Mouse (Mus musculus) embryonic facial prominence, embryonic 10.5 days (tissue): ENCODE measurements around the gene Lrrk2. TPM values are rescaled to one million over a fixed set of nuclear protein-coding genes. Genes with fewer than 3 reads are reported as not detected.
"Not testable (repeated sequence)": the region's sequence is repeated elsewhere in the genome, so short reads cannot be mapped to it uniquely, and the experiment has no call there.

Experiments used
- DNase-seq: peaks from one replicate; pipeline ENCODE4 v3.0.0-alpha.2; 2017; ENCODE audit warnings: low spot score
- H3K27ac ChIP-seq: fragments of 300-500 bp; sonication (generic); replicated peaks from 2 replicates; pipeline ENCODE4 v1.5.1; 2016; ENCODE audit warnings: mild to moderate bottlenecking
- H3K27me3 ChIP-seq: fragments of 300-500 bp; sonication (generic); replicated peaks from 2 replicates; pipeline ENCODE4 v1.6.1; 2016; ENCODE audit warnings: low read depth, mild to moderate bottlenecking; ENCODE audit not compliant: poor library complexity, severe bottlenecking
- H3K36me3 ChIP-seq: fragments of 300-500 bp; sonication (generic); replicated peaks from 2 replicates; pipeline ENCODE4 v1.6.1; 2016; ENCODE audit warnings: mild to moderate bottlenecking, moderate library complexity
- H3K4me1 ChIP-seq: fragments of 300-500 bp; sonication (generic); 2 replicates; pipeline ENCODE4 v1.6.1; 2016
- H3K4me3 ChIP-seq: fragments of 300-500 bp; sonication (generic); 2 replicates; pipeline ENCODE4 v1.5.1; 2016; ENCODE audit warnings: mild to moderate bottlenecking, moderate library complexity
- H3K9me3 ChIP-seq: fragments of 300-500 bp; sonication (generic); 2 replicates; pipeline ENCODE4 v1.6.1; 2016; ENCODE audit warnings: mild to moderate bottlenecking
- WGBS: fragments of 180-500 bp; shearing (Covaris S2); methylation state at CpG from one replicate; pipeline ENCODE4 v1.1.7; 2016; 5-methylcytosine and 5-hydroxymethylcytosine counted together
- polyA plus RNA-seq: library from polyadenylated mRNA; unstranded; fragments of >200 nt; fragmentation: Nextera tagmentation; extraction: Ambion mirVana; gene quantifications from 2 replicates; pipeline ENCODE4 v1.2.1, GENCODE M21; 2016

The Lrrk2 gene
- polyA plus RNA-seq, 1 experiment from 2014 or later: 1.8 TPM

DNA sequence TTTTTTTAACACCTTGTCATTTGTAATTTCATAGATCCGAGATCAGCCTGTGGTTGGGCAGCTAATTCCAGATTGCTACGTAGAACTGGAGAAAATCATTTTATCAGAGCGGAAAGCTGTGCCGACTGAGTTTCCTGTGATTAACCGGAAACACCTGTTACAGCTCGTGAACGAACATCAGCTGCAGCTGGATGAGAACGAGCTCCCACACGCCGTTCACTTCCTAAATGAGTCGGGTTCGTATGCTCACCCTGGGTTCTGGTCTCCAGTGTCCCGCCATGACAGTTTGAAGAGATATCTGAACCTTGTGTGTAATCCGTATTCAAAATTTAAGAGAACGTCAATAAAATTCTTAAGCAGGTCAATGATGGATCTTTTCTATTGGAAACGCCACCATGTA, 82.8 kb downstream of the Lrrk2 start:
- DNase-seq: peak; percentile 26
- Histone ChIP-seq H3K4me1 (peaks cover 11% of the 10 kb centered on the region), H3K27me3 (no peaks in the 10 kb centered on the region), H3K36me3 (no peaks in the 10 kb centered on the region), H3K9me3 (no peaks in the 10 kb centered on the region), H3K4me3 (no peak overlapping the region), H3K27ac (no peak overlapping the region)
- WGBS: 59% methylated on average over 16 of the region's 16 CpGs

DNA sequence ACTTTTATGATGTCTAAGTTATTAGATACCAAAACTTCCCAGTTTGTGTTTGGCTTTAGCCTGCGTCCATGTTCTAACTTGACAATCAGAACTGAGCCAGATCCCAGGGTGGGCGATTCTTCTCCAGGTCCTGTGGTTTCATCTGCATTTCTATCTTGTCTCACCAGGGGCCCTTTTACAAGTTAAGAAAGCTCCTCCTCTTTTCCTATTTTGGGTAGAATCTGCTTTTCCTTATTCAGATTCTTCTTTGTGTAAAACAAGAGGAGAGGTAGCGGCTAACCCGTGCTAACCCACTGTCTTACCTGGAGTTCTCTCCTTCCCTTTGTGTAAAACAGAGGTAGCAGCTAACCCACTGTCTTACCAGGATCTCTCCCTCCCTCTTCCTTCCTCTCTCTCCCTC, 99.1 kb downstream of the Lrrk2 start:
- H3K4me3 ChIP-seq: no peak overlapping the region
- H3K4me1 ChIP-seq: peaks cover 4% of the 10 kb centered on the region; the same call in 1 of the 2 replicates
- H3K9me3 ChIP-seq: no peaks in the 10 kb centered on the region
- WGBS: 33% methylated on average over 4 of the region's 4 CpGs
- no peaks in the 10 kb centered on the region for H3K27me3 ChIP-seq
- H3K27ac ChIP-seq: no peak overlapping the region
- no peak for DNase-seq
- H3K36me3 ChIP-seq: no peaks in the 10 kb centered on the region

DNA sequence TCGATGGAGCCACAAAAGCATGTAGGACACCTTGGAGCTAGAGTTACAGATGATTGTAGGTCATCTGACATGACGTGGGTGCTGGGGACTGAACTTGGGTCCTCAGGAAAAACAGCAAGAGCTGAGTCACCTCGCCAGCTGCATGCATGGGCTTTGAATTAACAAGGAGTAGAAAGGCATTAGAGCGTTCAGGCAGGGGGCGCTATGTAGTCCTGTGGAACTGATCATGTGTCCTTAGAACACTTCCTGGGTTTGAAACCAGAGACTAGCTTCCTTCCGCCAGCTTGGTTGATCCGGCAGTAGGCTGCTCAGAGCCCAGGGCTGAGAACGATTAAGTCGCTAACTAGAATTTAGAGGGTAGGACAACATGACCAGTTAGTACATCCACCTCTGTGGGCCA, 106.2 kb downstream of the Lrrk2 start:
- Histone ChIP-seq H3K4me3 (no peak overlapping the region), H3K27me3 (no peaks in the 10 kb centered on the region), H3K36me3 (no peaks in the 10 kb centered on the region), H3K4me1 (no peaks in the 10 kb centered on the region), H3K27ac (no peak overlapping the region), H3K9me3 (no peaks in the 10 kb centered on the region)
- DNase-seq: no peak
- WGBS: 90% methylated on average over 9 of the region's 9 CpGs

DNA sequence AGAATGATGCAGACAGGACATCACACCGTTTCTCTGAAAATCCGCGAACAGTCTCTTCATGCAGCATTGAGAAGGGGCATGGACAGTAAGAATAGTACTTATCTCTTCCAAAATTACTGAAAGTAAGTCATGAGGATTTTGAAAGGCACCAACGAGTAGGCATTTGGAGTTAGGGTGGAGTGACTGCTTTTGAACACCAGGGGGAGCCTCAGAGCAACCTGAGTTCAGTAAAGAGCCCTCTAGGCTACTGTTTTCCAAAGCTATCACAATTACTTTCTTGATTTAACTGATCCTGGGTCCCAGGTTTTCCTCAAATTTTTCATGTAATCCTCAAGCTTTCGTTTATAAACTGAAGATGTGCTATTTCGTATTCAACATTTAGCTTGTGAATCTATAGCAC, 108.2 kb downstream of the Lrrk2 start:
- H3K9me3 ChIP-seq: no peaks in the 10 kb centered on the region
- WGBS: 33% methylated on average over 6 of the region's 6 CpGs
- H3K27me3 ChIP-seq: no peaks in the 10 kb centered on the region
- no peak overlapping the region for H3K4me3 ChIP-seq
- no peak overlapping the region for H3K27ac ChIP-seq
- no peaks in the 10 kb centered on the region for H3K36me3 ChIP-seq
- DNase-seq: peak; percentile 47
- no peaks in the 10 kb centered on the region for H3K4me1 ChIP-seq

DNA sequence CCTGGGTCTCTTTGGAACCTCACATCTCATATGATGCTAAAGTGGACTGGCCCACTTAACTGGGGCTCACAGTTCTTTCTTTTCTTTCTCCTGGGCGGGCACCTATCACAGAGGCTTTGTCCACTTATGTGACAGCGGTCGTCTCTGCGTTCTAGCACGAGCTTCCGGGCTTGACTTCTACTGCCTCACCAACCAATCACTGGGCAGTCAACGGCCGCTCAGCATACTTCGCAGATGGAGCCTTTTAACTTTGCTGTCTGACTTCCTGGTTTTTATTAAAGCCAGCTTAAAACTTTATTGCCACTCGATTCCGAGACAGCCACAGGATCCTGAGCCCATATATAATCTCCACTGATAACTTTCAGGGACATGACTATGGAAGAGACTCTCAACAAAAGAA, 115.4 kb downstream of the Lrrk2 start:
- no peaks in the 10 kb centered on the region for H3K4me1 ChIP-seq
- H3K27ac ChIP-seq: no peak overlapping the region
- H3K27me3 ChIP-seq: no peaks in the 10 kb centered on the region
- no peaks in the 10 kb centered on the region for H3K36me3 ChIP-seq
- no peak for DNase-seq
- H3K9me3 ChIP-seq: no peaks in the 10 kb centered on the region
- WGBS: 85% methylated on average over 11 of the region's 11 CpGs
- no peak overlapping the region for H3K4me3 ChIP-seq

DNA sequence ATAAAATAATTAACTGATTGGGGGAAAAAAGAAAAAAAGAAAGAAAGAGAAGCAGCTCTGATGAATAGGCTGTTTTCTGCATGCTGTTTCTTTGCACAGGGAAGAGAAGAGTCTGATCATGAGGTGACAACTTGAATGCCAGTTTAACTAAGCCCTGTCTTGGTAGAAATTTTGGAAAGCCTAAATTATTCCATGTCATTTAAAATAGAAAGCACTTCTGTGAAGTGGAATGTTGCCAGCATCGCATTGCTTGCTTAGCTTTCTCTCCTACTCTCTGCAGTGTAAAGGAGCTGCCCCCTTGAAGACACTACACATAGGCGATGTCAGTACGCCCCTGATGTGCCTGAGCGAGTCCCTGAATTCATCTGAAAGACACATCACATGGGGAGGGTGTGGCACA, 133.5 kb downstream of the Lrrk2 start:
- no peaks in the 10 kb centered on the region for H3K36me3 ChIP-seq
- H3K9me3 ChIP-seq: no peaks in the 10 kb centered on the region
- WGBS: 86% methylated on average over 4 of the region's 4 CpGs
- H3K4me3 ChIP-seq: no peak overlapping the region
- no peak for DNase-seq
- H3K27ac ChIP-seq: no peak overlapping the region
- no peaks in the 10 kb centered on the region for H3K4me1 ChIP-seq
- H3K27me3 ChIP-seq: no peaks in the 10 kb centered on the region

DNA sequence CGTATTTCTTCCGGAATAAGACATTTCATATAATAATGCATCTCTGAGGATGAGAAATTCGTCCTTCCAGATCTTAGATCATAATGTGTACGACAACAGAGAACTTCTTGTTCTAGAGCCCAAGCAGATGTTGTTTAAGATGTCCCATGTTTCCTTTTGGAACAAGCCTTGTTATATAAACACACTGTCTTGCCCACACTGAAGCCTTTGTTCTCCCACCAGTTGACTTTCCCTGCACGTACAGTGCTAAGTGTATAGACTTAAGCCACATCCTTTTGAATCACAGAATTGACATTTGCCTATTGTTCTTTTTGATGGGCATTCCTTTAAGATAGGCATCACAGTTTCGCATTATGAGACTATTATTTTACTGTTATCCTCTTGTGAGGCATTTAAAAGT, 162.3 kb downstream of the Lrrk2 start:
- WGBS: 71% methylated on average over 6 of the region's 6 CpGs
- Histone ChIP-seq H3K9me3 (no peaks in the 10 kb centered on the region), H3K36me3 (no peaks in the 10 kb centered on the region), H3K4me3 (no peak overlapping the region), H3K27me3 (no peaks in the 10 kb centered on the region), H3K27ac (no peak overlapping the region), H3K4me1 (no peaks in the 10 kb centered on the region)
- DNase-seq: no peak

DNA sequence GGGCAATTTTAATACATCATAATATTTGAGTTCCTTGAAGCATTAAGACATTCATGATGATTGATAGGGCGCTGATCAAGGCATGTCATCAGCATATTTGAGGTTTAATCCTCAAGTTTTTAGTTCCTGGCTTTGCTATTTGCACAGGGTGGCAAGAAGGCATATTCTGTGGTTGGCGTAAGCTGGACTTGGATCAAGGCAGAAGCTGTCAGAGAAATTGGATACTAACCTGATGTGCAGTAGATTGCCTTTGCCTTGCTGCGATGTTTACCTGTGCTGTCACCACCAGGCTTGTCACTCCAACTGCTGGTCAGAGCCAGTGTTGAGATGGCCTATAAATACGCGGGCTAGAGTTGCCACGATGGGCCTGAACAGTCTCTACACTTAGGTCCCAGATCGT, 165.0 kb downstream of the Lrrk2 start, which contains the start of gene Smgc:
TSS of gene Smgc (plus strand) at position 301 of the 400 bp plus-strand sequence.
- H3K27me3 ChIP-seq: no peaks in the 10 kb centered on the region
- H3K9me3 ChIP-seq: no peaks in the 10 kb centered on the region
- no peak within 1 kb of the TSS for H3K4me3 ChIP-seq
- H3K27ac ChIP-seq: no peak within 1 kb of the TSS
- no peaks in the 10 kb centered on the region for H3K36me3 ChIP-seq
- 91% methylated on average over 7 of the region's 7 CpGs for WGBS
- no peak for DNase-seq
- no peaks in the 10 kb centered on the region for H3K4me1 ChIP-seq

DNA sequence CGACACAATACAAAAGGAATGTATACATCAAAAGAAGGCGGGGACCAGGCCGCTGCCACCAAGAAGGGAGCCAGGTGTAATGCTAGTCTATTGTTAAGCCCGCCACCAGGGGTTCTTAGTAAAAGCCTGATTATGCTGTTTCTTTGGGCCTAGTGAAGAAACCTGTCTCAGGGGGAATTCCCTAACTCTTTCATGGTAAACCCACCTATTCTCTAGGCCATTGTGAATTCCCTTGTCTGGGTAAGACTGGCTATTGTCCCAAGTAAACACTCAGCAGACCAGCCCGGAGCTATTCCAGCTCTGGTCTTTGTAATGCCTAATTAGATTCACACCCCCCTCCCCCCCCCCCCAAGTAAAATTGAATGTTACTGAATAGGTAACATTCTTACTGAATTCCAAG, 191.2 kb downstream of the Lrrk2 start:
- H3K27ac ChIP-seq, H3K27me3 ChIP-seq, H3K4me3 ChIP-seq, H3K4me1 ChIP-seq, H3K9me3 ChIP-seq, H3K36me3 ChIP-seq: not testable (repeated sequence)
- 18% methylated on average over 5 of the region's 5 CpGs for WGBS
- peak; percentile 8 for DNase-seq

Other genes with a start within 250 kb of the Lrrk2 start
- gene Slc2a13, start 99.9 kb upstream of the Lrrk2 start, polyA plus RNA-seq: 0.44 and 0.50 TPM in 2 replicates
- not detected in 2 replicates for gene Smgc, start 165.1 kb downstream of the Lrrk2 start, polyA plus RNA-seq